Mouse (Mus musculus) cortical plate, adult 2 months (tissue): ENCODE data around the gene Smoc1.

Experiments used
- CTCF ChIP-seq: fragments of 200-500 bp; IDR thresholded peaks from 2 replicates; pipeline ENCODE4 v1.5.1; 2011; ENCODE audit warnings: mild to moderate bottlenecking, control low read depth, low read length; ENCODE audit not compliant: insufficient read depth; ENCODE audit errors: extremely low read depth
- POLR2A ChIP-seq: fragments of 200-500 bp; IDR thresholded peaks from 2 replicates; pipeline ENCODE4 v1.6.1; 2011; ENCODE audit warnings: mild to moderate bottlenecking, low read length, control low read depth; ENCODE audit not compliant: insufficient read depth; ENCODE audit errors: extremely low read depth

- TF ChIP-seq POLR2A (no peak), CTCF (no peak)
These were observed 7.9 kb upstream of the Smoc1 start for GRCm38 (mm10) chr12:81018516-81019279.
